8 mouse cellular contexts compared by ENCODE assay signal in the genomic region with DNA sequence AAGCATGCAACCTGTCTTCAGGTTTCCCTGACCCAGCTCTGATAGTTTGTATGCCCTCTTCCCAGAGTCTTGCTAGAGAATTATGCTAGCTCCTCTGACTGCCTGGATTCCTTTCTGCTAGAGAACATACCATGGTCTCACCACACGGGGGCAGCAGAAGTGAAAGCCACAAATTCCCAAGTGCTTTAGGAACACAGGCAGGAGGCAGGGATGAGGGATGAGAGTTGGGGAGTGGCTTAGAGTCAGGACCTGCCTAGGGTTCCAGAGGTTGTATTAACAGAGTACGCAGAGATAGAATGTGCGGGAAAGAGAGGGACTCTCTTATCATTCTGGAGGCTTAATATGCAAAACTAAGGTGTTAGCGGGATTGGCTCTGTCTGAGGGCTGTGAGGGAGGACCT.
DNase-seq lines count a peak whose midpoint lies in the region; ATAC-seq and TF ChIP-seq lines count a peak whose summit lies in the region.
"Had no signal": no experiment of that assay in that cellular context is flagged by ENCODE, and none has a peak within 500 bp of the region (broad histone marks: within the 10 kb centered on the region; RNA-seq: fewer than 3 reads in every experiment).

No protein-coding gene starts in this region.

- peak; percentile 52 for TF ChIP-seq CTCF in bone marrow macrophage, adult 2 months (IDR thresholded peaks at IDR 0.05; ENCODE audit: low read depth, low read length)

- H3K9ac ChIP-seq in embryonic facial prominence, embryonic 13.5 days = no peak overlapping the region
- H3K9ac ChIP-seq: limb, embryonic 13.5 days had no signal

- H3K4me2 ChIP-seq in embryonic facial prominence, embryonic 13.5 days = no peak overlapping the region
- H3K4me2 ChIP-seq: limb, embryonic 13.5 days had no signal

- H3K27me3 ChIP-seq in embryonic facial prominence, embryonic 13.5 days = no peaks in the 10 kb centered on the region
- no peaks in the 10 kb centered on the region for H3K27me3 ChIP-seq in hindbrain, embryonic 10.5 days (ENCODE audit: insufficient read depth, poor library complexity, severe bottlenecking)
- H3K27me3 ChIP-seq: limb, embryonic 13.5 days had no signal

- no peaks in the 10 kb centered on the region for H3K9me3 ChIP-seq in embryonic facial prominence, embryonic 13.5 days
- no peaks in the 10 kb centered on the region for H3K9me3 ChIP-seq in hindbrain, embryonic 10.5 days
- H3K9me3 ChIP-seq: limb, embryonic 13.5 days had no signal

- WGBS in embryonic facial prominence, embryonic 13.5 days = 26% methylated on average over 4 of the region's 4 CpGs
- 26% methylated on average over 4 of the region's 4 CpGs for WGBS in hindbrain, embryonic 10.5 days

- DNase-seq in NIH3T3 (ENCODE audit: low read depth) = peak; percentile 79
- DNase-seq in hindbrain, embryonic 10.5 days (ENCODE audit: low spot score) = peak; percentile 74
- DNase-seq in layer of hippocampus, adult 9-11 months = peak; percentile 47
- DNase-seq in lung, postnatal 36 days = peak; percentile 70
- peak; percentile 55 for DNase-seq in right cerebral cortex, postnatal 25 days

- H3K4me1 ChIP-seq in bone marrow macrophage, adult 2 months (ENCODE audit: control insufficient read depth, insufficient read depth, low read length) = no peaks in the 10 kb centered on the region
- H3K4me1 ChIP-seq in embryonic facial prominence, embryonic 13.5 days = peaks cover 4% of the 10 kb centered on the region; the same call in 1 of the 2 replicates
- no peaks in the 10 kb centered on the region for H3K4me1 ChIP-seq in hindbrain, embryonic 10.5 days (replicated peaks)
- H3K4me1 ChIP-seq: limb, embryonic 13.5 days had no signal

- 0 out of 2 replicates have a peak, but pooled peaks have one; percentile 20 for ATAC-seq in embryonic facial prominence, embryonic 13.5 days (ENCODE audit: insufficient number of reproducible peaks, insufficient read depth, low FRiP score, low TSS enrichment, low read depth)

- H3K4me3 ChIP-seq in bone marrow macrophage, adult 2 months (ENCODE audit: insufficient read depth, low read length) = no peak overlapping the region
- no peak overlapping the region for H3K4me3 ChIP-seq in embryonic facial prominence, embryonic 13.5 days
- H3K4me3 ChIP-seq in hindbrain, embryonic 10.5 days = no peak overlapping the region
- H3K4me3 ChIP-seq: limb, embryonic 13.5 days had no signal

- no peak for TF ChIP-seq POLR2A in bone marrow macrophage, adult 2 months (IDR thresholded peaks at IDR 0.05; ENCODE audit: borderline replicate concordance, low read depth, low read length)

- H3K36me3 ChIP-seq in embryonic facial prominence, embryonic 13.5 days = no peaks in the 10 kb centered on the region
- H3K36me3 ChIP-seq in hindbrain, embryonic 10.5 days = no peaks in the 10 kb centered on the region
- H3K36me3 ChIP-seq: limb, embryonic 13.5 days had no signal

- H3K27ac ChIP-seq in bone marrow macrophage, adult 2 months (ENCODE audit: insufficient read depth, low read depth, low read length) = no peak overlapping the region
- H3K27ac ChIP-seq in embryonic facial prominence, embryonic 13.5 days = no peak overlapping the region
- no peak overlapping the region for H3K27ac ChIP-seq in hindbrain, embryonic 10.5 days
- H3K27ac ChIP-seq: limb, embryonic 13.5 days had no signal
